Mouse (Mus musculus): ENCODE data around the gene Mid2. TPM values are rescaled to one million over a fixed set of nuclear protein-coding genes. Genes with fewer than 3 reads are reported as not detected.

Mid2 gene
- polyA plus RNA-seq, 1 experiment from 2014 or later, result 4.1 TPM

DNA sequence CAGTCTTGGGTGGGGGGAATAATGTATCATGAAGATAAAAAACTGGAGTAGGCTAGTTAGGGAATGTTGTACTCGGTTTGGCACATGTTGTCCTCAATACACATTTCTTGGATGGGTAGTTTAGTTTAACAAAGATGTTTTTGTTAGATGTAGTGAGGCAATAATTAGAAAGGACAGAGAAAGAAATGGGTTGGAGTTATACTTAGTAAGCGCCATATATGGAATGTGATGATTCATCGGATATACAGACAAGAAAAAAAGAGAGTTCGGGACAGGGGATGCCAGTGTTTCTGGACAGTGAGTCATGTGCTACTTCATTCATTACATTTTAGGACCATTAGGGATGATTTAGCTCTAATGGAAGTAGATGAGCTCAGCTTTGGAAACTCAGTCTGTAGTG, 41.7 kb downstream of the Mid2 start:
- Histone ChIP-seq H3K9me3 (no peaks in the 10 kb centered on the region), H3K9ac (no peak overlapping the region), H3K27me3 (peaks cover 14% of the 10 kb centered on the region), H3K27ac (no peak overlapping the region), H3K4me3 (no peak overlapping the region), H3K4me2 (no peak overlapping the region), H3K36me3 (no peaks in the 10 kb centered on the region), H3K4me1 (no peaks in the 10 kb centered on the region)
- no peak for ATAC-seq (ENCODE audit: insufficient number of reproducible peaks, insufficient read depth, low FRiP score, low TSS enrichment, low read depth)
- 81% methylated on average over 4 of the region's 4 CpGs for WGBS

DNA sequence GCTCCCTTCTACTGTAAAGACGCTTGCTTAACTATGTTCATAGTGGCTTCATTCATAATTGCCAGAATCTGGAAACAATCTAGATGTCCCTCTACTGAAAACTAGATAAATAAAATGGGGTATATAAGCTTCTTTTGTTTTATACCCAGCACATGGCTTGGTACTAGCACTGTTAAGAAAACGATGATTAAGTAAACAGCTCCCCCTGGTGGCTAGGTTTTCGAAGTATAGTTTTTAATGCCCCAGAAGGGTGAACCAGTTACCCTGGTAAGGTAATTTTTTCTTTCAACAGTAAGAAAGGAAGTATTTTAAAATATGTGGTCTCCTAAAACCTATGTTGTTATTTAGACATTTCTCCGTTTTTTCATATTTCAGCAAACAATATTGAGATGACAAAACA, 58.0 kb downstream of the Mid2 start:
- Histone ChIP-seq H3K9me3 (no peaks in the 10 kb centered on the region), H3K27ac (no peak overlapping the region), H3K9ac (no peak overlapping the region), H3K36me3 (no peaks in the 10 kb centered on the region), H3K4me1 (no peaks in the 10 kb centered on the region), H3K4me3 (no peak overlapping the region), H3K4me2 (no peak overlapping the region), H3K27me3 (peaks cover 13% of the 10 kb centered on the region)
- WGBS, result 43% methylated on average over 4 of the region's 4 CpGs
- ATAC-seq (ENCODE audit: insufficient number of reproducible peaks, insufficient read depth, low FRiP score, low TSS enrichment, low read depth), result no peak

DNA sequence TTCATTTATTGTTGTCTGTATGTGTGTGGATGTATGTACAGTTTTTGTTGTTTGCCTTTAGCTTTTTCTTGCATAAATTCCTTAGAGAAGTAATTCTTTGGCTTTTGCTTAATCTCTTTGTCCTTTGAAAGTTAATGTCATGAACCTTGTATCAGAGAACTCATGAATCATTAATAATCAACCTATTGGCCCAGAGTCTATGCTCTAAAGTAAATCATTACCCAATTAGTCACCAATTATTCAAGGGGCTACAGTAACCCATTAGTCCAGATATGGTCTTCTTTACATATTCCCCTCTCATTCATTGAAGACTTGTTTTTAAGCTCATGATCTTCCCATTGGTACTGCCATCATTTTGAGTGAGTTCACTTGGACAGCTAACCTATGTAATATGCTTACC, 74.6 kb downstream of the Mid2 start:
- H3K27ac ChIP-seq, result no peak overlapping the region
- no peaks in the 10 kb centered on the region for H3K9me3 ChIP-seq
- no peak overlapping the region for H3K4me2 ChIP-seq
- H3K9ac ChIP-seq, result no peak overlapping the region
- H3K4me1 ChIP-seq, result no peaks in the 10 kb centered on the region
- H3K36me3 ChIP-seq, result no peaks in the 10 kb centered on the region
- peaks cover 37% of the 10 kb centered on the region for H3K27me3 ChIP-seq
- ATAC-seq (ENCODE audit: insufficient number of reproducible peaks, insufficient read depth, low FRiP score, low TSS enrichment, low read depth), result no peak
- H3K4me3 ChIP-seq, result no peak overlapping the region

DNA sequence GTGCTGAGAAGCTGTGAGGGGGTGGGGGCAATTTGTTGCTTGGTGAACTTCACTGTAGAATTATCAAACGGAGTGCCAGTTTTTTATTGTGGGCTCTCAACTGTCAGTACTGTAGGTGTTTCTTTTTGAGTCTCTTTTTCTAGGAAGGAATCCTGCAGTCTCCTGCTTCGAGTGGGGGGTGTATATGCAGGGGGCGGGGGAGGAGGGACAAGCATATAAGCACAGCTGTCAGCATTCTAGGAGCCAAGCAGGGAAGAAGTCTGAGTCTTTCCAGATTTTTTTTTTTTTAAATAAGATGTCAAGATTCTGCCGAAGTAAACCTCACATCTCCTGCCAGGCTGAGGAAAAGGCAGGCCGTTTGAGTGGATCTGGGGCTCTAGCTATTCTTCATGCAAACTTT, 78.8 kb downstream of the Mid2 start:
- Histone ChIP-seq H3K27me3 (peaks cover 35% of the 10 kb centered on the region), H3K9ac (no peak overlapping the region), H3K9me3 (no peaks in the 10 kb centered on the region), H3K36me3 (no peaks in the 10 kb centered on the region), H3K4me2 (no peak overlapping the region), H3K4me1 (no peaks in the 10 kb centered on the region), H3K27ac (no peak overlapping the region), H3K4me3 (no peak overlapping the region)
- ATAC-seq (ENCODE audit: insufficient number of reproducible peaks, insufficient read depth, low FRiP score, low TSS enrichment, low read depth), result no peak
- WGBS, result 55% methylated on average over 5 of the region's 5 CpGs

DNA sequence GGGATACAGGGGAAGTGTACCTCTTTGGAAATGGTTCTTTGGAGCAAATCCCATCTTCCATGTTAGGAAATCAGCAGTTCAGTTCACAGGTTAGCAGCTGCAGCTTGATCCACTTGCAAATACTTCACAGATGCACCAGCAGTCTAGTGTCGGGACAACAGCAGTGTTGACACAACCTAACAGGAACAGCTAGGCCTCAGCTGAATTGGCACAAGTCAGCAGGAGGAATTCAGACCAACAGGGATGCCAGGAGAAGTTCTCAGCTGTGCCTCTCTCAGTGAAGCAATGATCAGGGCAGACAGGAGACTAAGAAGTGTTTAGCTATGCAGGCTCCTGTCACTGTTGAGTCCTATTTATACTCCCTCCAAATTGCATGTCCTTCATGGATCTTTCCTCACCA, 105.4 kb downstream of the Mid2 start:
- no peaks in the 10 kb centered on the region for H3K4me1 ChIP-seq
- H3K9ac ChIP-seq, result no peak overlapping the region
- 67% methylated on average over 1 of the region's 1 CpGs for WGBS
- H3K27me3 ChIP-seq, result peaks cover 23% of the 10 kb centered on the region; the same call in 1 of the 2 replicates
- H3K27ac ChIP-seq, result no peak overlapping the region
- H3K4me2 ChIP-seq, result no peak overlapping the region
- H3K36me3 ChIP-seq, result no peaks in the 10 kb centered on the region
- ATAC-seq (ENCODE audit: insufficient number of reproducible peaks, insufficient read depth, low FRiP score, low TSS enrichment, low read depth), result no peak
- no peaks in the 10 kb centered on the region for H3K9me3 ChIP-seq
- H3K4me3 ChIP-seq, result no peak overlapping the region

DNA sequence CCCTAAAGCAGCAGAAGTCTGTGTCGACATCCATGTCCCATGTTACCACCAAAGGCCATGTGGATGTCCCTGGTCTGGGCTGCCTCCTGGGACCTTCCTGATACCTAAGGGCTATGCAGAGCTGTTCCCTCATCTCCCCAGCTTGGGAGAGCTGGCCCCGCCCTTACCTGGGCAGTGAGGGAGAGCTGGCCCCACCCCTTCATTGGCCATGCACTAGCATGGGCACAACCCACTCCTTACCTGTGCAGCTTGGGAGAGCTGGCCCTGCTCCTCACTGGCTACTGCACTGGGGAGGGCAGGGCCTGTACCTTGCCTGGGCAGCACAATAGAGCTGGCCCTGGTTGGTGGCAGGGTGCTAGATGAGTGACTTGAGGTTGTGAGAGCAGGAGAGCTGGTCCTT, 140.9 kb downstream of the Mid2 start:
- 85% methylated on average over 2 of the region's 2 CpGs for WGBS
- ATAC-seq (ENCODE audit: insufficient number of reproducible peaks, insufficient read depth, low FRiP score, low TSS enrichment, low read depth), result peak; percentile 56; the same call in 1 of the 2 replicates
- no peak overlapping the region for H3K27ac ChIP-seq
- H3K9me3 ChIP-seq, result no peaks in the 10 kb centered on the region
- H3K27me3 ChIP-seq, result peaks cover 29% of the 10 kb centered on the region
- no peaks in the 10 kb centered on the region for H3K36me3 ChIP-seq
- no peak overlapping the region for H3K4me3 ChIP-seq
- no peaks in the 10 kb centered on the region for H3K4me1 ChIP-seq
- no peak overlapping the region for H3K4me2 ChIP-seq
- H3K9ac ChIP-seq, result no peak overlapping the region

DNA sequence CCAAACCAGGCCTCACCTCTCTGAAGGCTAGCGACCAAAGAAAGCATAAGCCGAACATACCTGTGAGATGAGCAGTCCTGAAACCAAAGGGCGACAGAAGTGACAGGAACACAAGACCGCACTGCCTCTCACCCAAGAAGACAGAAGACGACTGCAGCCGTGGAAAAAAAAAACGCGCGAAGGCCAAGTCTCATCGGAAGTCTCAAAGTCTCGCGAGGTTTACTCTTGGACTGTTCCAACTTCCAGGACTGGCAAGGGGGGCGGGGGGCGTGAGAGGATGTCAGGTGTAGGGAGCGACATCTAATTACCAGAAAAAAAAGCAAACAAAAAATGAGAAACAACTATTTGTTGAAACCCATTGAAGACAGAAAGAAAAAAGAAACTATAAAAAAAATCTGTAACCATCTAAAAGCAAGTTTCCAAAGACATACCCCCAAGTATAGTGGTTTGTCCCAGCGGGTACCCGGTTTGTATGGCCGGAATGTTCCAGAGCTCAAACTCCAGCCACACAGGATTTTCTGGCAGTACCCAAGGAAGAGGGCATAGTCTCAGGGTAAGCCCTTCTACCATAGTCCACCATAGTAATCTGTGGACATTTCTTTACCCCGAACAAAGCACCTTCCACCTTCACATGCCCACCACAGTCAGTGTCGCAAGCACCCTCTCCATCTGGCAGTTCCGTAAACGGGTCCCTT, 149.1 kb downstream of the Mid2 start, which contains the start of gene Tex13b:
Gene Tex13b (minus strand): TSS at position 122 of the 695 bp plus-strand sequence.
- Histone ChIP-seq H3K36me3 (no peaks in the 10 kb centered on the region), H3K4me1 (no peaks in the 10 kb centered on the region), H3K9me3 (no peaks in the 10 kb centered on the region), H3K27ac (no peak within 1 kb of the TSS), H3K4me3 (no peak within 1 kb of the TSS), H3K9ac (no peak within 1 kb of the TSS), H3K4me2 (no peak within 1 kb of the TSS), H3K27me3 (peaks cover 39% of the 10 kb centered on the region; the same call in 1 of the 2 replicates)
- 95% methylated on average over 22 of the region's 22 CpGs for WGBS
- no peak for ATAC-seq (ENCODE audit: insufficient number of reproducible peaks, insufficient read depth, low FRiP score, low TSS enrichment, low read depth)

Other genes starting within 250 kb of the Mid2 start
- 54.6 and 59.7 TPM in 2 replicates for gene Prps1, start 208.0 kb upstream of the Mid2 start, polyA plus RNA-seq (2015; fragmentation: Nextera tagmentation; extraction: Ambion mirVana)
- gene Tsc22d3, start 63.9 kb upstream of the Mid2 start, polyA plus RNA-seq (2015; fragmentation: Nextera tagmentation; extraction: Ambion mirVana), result 105 and 120 TPM in 2 replicates
- gene Tex13b, start 148.8 kb downstream of the Mid2 start, polyA plus RNA-seq (2015; fragmentation: Nextera tagmentation; extraction: Ambion mirVana), result 0.13 TPM in 1 of 2 replicates, not detected in the other
- gene Vsig1, start 243.0 kb downstream of the Mid2 start, polyA plus RNA-seq (2015; fragmentation: Nextera tagmentation; extraction: Ambion mirVana), result 0.12 TPM in 1 of 2 replicates, not detected in the other

All from embryonic facial prominence, embryonic 13.5 days (tissue).